Mouse (Mus musculus) lung, postnatal 25 days (tissue): Measurements from ENCODE around the gene Ndufb2.

ENCODE experiments used
- DNase-seq: peaks from one replicate; pipeline ENCODE4 v3.0.0; 2022; ENCODE audit warnings: low spot score

The Ndufb2 gene

GRCm38 (mm10) chr6:39592401-39593214 lies at the start of gene Ndufb2:
TSS of gene Ndufb2 (plus strand) at chr6:39592574.
- DNase-seq: peak; percentile 95

- DNase-seq: peak; percentile 61
These were observed 49.5 kb upstream of the Ndufb2 start for GRCm38 (mm10) chr6:39542631-39543597.

GRCm38 (mm10) chr6:39543769-39544420 lies 48.5 kb upstream of the Ndufb2 start:
- DNase-seq: peak; percentile 53

- DNase-seq: no peak
These were observed 46.9 kb upstream of the Ndufb2 start for GRCm38 (mm10) chr6:39545474-39545873.

GRCm38 (mm10) chr6:39548030-39548429 lies 44.3 kb upstream of the Ndufb2 start:
- DNase-seq: no peak

- no peak for DNase-seq
These were observed 40.3 kb upstream of the Ndufb2 start for GRCm38 (mm10) chr6:39551981-39552636.

GRCm38 (mm10) chr6:39554888-39555647 lies 37.3 kb upstream of the Ndufb2 start:
- DNase-seq: no peak

- DNase-seq: no peak
These were observed 36.8 kb upstream of the Ndufb2 start for GRCm38 (mm10) chr6:39555648-39555945.

GRCm38 (mm10) chr6:39556900-39557659 lies 35.3 kb upstream of the Ndufb2 start:
- no peak for DNase-seq

- DNase-seq: no peak
These were observed 34.6 kb upstream of the Ndufb2 start, which contains the start of gene Dennd2a for GRCm38 (mm10) chr6:39557723-39558261. TSS of gene Dennd2a (minus strand) at chr6:39557867.

- DNase-seq: no peak
These were observed 33.0 kb upstream of the Ndufb2 start for GRCm38 (mm10) chr6:39559276-39559939.

GRCm38 (mm10) chr6:39562166-39563015 lies 30.0 kb upstream of the Ndufb2 start:
- DNase-seq: peak; percentile 87

- peak; percentile 51 for DNase-seq
These were observed 24.8 kb upstream of the Ndufb2 start for GRCm38 (mm10) chr6:39567528-39567927.

- DNase-seq: no peak
These were observed 21.9 kb upstream of the Ndufb2 start for GRCm38 (mm10) chr6:39570426-39570825.

- peak; percentile 86 for DNase-seq
These were observed 18.4 kb upstream of the Ndufb2 start, which contains the start of gene Adck2 for GRCm38 (mm10) chr6:39573791-39574554. TSS of gene Adck2 (plus strand) at chr6:39573873.

GRCm38 (mm10) chr6:39574555-39574869 lies 17.9 kb upstream of the Ndufb2 start:
- no peak for DNase-seq

- no peak for DNase-seq
These were observed 17.4 kb upstream of the Ndufb2 start for GRCm38 (mm10) chr6:39574951-39575350.

- no peak for DNase-seq
These were observed 12.8 kb upstream of the Ndufb2 start for GRCm38 (mm10) chr6:39579552-39579951.
